Mouse (Mus musculus) cerebellum, adult 18-20 months (tissue): ENCODE results near the gene Hic2.
A peak's percentile ranks its signal among the peaks of the same experiment; 100 is the strongest.

ENCODE experiments used
- DNase-seq, 2 experiments: peaks; one replicate each; pipeline ENCODE4 v3.0.0; 2021

Gene Hic2

GRCm38 (mm10) chr16:17276164-17277151 lies 43.1 kb downstream of the Hic2 start:
- DNase-seq, result peak; percentile 91 to 92

- peak; percentile 33 to 51 for DNase-seq
These were observed 44.2 kb downstream of the Hic2 start for GRCm38 (mm10) chr16:17277342-17278211.

GRCm38 (mm10) chr16:17280471-17280870 lies 47.1 kb downstream of the Hic2 start:
- no peak for DNase-seq

GRCm38 (mm10) chr16:17283151-17283550 lies 49.8 kb downstream of the Hic2 start:
- DNase-seq, result peak; percentile 33 to 36

- DNase-seq, result no peak
These were observed 53.7 kb downstream of the Hic2 start for GRCm38 (mm10) chr16:17287103-17287502.

GRCm38 (mm10) chr16:17291016-17291415 lies 57.6 kb downstream of the Hic2 start:
- no peak for DNase-seq

GRCm38 (mm10) chr16:17292751-17293150 lies 59.4 kb downstream of the Hic2 start:
- peak; percentile 68 to 80 for DNase-seq

GRCm38 (mm10) chr16:17300818-17301217 lies 67.4 kb downstream of the Hic2 start:
- no peak for DNase-seq

- DNase-seq, result no peak
These were observed 70.3 kb downstream of the Hic2 start for GRCm38 (mm10) chr16:17303521-17304245.

GRCm38 (mm10) chr16:17307461-17307860 lies 74.1 kb downstream of the Hic2 start:
- no peak for DNase-seq

GRCm38 (mm10) chr16:17309036-17309435 lies 75.7 kb downstream of the Hic2 start:
- no peak for DNase-seq

- DNase-seq, result no peak
These were observed 79.2 kb downstream of the Hic2 start for GRCm38 (mm10) chr16:17312531-17312930.
